Mouse (Mus musculus) megakaryocyte progenitor cell, adult 5-6 weeks (primary cell): Measurements from ENCODE around the gene Otud7a. TPM values are rescaled to one million over a fixed set of nuclear protein-coding genes. Genes with fewer than 3 reads are reported as not detected.

ENCODE experiments used
- ATAC-seq: replicated peaks from 2 replicates; pipeline ENCODE4 v1.8.0; 2016; ENCODE audit warnings: mild to moderate bottlenecking, moderate TSS enrichment, inconsistent platforms; ENCODE audit not compliant: poor library complexity
- total RNA-seq, 2 experiments: library from RNA; stranded (forward) in 1 of 2; stranded (reverse) in 1 of 2; fragments of 157-497, 149-512 nt in 1 of 2; fragments of 200-1000 nt in 1 of 2; gene quantifications; 2 replicates each; pipeline versions ENCODE4 v1.2.3 to v1.2.4; 2015 to 2017

Gene Otud7a
- total RNA-seq, 2 experiments from 2014 or later, result not detected

DNA sequence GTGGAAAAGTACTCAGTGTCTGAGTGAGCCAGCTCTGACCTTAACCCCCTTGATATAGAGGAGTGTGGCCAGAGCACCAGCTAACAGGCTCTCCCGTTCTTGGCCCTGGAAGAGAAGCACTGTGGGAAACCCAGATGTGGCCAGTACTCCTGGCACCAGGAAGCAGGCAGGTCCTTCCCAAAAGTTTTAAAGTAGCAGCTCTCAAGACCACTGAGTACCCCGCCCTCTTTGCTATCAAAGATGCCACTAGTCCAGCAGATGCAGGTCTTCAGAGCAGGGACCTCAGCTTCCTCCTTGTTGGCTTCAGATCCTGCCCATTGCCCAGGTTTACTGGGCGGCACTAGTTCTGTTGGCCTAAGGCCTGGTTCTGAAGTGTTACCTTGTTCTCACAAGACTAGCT is 318.0 kb downstream of the Otud7a start:
- no peak for ATAC-seq

DNA sequence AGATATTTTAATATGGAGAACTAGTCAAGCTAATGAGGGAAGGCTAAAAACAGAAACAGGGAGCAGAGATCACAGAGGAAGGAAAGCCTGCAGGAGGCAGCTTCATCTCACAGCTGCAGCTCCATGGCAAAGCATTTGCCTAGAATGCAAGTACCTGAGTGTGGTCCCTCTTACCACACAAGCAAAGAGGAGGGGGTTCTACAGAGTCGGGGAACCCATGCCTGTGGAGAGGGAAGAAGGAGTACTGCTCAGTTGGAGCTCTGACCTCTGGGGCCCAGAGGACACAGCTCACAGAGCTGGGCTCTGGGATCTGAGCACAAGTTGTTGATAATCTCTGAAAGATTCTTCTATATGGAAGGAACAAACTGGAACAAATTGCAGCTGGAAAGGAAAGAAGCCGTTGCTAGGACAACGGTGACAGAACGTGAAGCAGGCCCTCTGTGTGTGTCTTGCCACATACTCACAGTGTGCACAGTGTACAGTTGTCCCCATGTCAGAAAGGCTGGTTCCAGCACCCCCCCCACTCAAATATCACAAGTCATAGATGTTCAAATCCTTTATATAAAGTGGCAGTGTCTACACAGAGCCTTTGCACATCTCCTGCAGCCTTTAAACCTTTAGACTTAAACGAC is 324.0 kb downstream of the Otud7a start:
- ATAC-seq, result no peak

DNA sequence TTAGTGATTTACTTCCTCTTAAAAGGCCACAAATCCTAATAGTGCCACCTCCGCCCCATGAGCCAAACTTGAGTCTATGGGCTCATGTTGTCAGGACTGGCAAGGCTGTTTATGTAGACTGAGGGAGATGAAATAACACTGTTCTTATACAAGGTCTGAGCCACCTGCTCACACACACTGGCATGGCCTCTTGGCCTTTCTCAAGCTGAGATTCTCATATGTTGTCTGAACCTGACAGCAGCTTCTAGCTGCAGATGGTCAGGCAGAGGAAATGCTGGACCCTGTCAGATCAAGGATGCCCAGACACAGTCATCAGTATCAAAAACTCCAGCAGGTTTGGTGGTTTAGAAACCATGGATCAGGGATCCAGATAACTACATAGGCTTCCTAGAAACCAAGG is 328.7 kb downstream of the Otud7a start:
- ATAC-seq, result no peak

GRCm38 (mm10) chr7:63774291-63774690 is 329.7 kb downstream of the Otud7a start:
- ATAC-seq, result no peak

DNA sequence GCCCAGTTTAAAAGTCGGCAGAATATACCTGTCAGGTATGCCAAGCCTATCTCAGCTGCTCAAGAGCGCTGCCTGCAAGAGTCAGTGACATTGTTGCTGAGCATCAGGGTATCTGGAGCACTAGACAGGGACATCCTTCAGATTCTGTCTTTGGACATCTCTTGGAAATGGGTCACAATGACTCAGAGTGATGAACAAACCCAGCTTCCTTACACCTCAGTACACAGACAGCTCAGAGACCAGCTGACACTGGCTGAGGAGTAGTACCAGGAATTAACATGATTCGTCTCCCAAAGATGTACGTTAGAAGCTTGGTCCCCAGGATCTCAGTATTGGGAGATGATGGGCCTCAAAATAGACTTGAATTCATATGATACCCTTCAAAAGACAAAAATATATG is 332.8 kb downstream of the Otud7a start:
- ATAC-seq, result no peak

DNA sequence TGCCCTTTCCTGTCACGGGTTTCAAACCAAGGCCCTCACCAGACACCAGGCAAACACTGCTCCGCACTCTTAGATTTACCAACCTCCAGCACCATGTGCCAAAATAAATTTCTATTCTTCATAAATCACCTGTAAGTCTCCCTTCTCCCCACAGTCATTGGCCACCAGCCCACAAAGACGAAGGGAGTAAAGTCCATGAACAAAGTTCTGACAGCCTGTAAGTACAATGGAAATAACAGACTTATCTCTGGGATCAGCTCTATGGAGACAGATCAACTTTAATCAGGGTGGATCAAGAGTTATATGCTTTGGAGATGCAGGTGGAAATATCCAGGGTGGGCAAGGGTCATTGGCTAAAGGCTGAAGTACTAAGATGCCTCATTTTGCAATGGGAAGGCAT is 336.3 kb downstream of the Otud7a start:
- no peak for ATAC-seq

DNA sequence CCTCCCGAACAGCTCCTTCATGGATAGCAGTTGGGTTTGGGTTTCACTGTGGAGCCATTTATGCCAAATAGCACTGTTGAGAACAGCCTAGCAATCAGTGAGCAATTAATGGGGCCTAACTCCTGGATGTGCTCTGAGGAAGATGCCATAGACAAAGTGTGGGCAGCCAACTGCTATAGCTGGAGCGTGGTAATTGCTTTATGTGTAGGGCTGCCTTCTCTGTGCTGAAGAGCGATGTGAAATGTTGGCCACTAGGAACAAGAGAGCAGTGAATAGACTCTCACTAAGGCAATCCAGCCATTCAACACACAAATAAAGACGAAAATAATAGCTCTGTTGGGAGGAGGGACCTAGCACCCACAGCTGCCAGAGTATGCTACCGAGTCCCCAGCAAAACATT is 345.2 kb downstream of the Otud7a start:
- ATAC-seq, result no peak

GRCm38 (mm10) chr7:63796001-63796632 is 351.6 kb downstream of the Otud7a start:
- no peak for ATAC-seq

DNA sequence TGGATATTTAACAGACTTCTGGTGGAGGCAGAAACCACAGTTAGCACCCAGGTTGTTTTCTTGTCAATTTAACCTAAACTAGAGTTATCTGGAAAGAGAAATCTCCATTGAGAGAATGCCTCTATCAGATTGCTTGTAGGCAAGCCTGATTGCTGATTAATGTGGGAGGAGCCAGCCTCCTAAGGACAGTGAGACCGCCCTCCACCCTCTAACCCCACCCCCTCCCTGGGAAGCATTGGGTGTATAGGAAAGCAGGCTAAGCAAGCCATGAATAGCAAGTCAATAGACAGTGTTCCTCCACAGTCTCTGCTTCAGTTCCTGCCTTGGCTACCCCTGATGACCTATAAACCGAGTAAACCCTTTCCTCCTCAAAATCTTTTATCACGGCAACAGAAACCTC is 353.9 kb downstream of the Otud7a start:
- no peak for ATAC-seq

- ATAC-seq, result no peak
These were observed 354.8 kb downstream of the Otud7a start for GRCm38 (mm10) chr7:63799304-63799703.

GRCm38 (mm10) chr7:63802751-63803150 is 358.2 kb downstream of the Otud7a start:
- ATAC-seq, result no peak

Other genes with a start within 250 kb of the Otud7a start
- gene Chrna7, start 232.2 kb upstream of the Otud7a start, total RNA-seq (2015), result not detected in 2 replicates
- not detected in 2 replicates for gene Chrna7, start 232.2 kb upstream of the Otud7a start, total RNA-seq (2017)